Mouse (Mus musculus): ENCODE data around the gene Vwa1. TPM values are rescaled to one million over a fixed set of nuclear protein-coding genes. Genes with fewer than 3 reads are reported as not detected.
"Not testable (repeated sequence)": the region's sequence is repeated elsewhere in the genome, so short reads cannot be mapped to it uniquely, and the experiment has no call there.

The Vwa1 gene
- polyA plus RNA-seq, 1 experiment from 2014 or later = 23.0 TPM

DNA sequence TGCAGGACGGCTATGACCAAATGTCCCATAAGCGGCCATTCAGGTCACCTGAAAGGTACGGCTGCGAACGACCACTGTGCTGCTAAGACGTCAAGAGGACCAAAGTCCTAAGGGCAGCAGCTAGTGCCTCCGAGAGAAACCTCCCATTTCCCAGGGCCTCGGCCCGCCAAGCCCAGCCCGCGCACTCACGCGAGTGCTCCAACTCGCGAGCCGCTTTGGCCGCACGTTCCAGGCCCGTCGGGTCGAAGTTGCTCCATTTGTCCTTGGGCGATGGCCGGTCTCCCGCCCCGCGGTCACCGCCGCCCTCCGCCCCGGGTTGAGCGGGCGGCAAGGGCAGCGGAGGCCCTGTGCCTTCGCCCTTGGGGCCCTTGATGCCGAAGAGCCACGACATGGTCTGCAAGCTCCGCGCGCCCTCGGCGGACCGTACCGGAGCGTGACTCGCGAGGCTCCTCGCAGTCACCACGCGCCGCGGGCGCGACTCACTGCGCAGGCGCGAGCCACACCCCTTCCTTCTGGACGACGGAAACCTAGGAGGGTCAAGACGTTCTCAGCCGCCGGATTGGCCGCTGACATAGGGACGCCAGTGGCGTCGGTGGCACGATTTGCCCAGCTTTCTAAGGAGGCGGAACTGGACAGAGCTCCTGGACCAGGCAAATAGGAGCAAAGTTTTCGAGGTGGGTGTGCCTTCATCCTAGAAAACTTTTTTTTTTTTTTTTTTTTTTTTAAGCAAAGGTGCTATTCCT lies 13.7 kb downstream of the Vwa1 start, which contains the start of gene Atad3a:
Atad3a (minus strand) TSS at position 481 of the 743 bp plus-strand sequence.
- peak within 1 kb of the TSS; percentile 100 for H3K4me2 ChIP-seq
- peak within 1 kb of the TSS; percentile 82 for H3K9ac ChIP-seq
- peaks cover 31% of the 10 kb centered on the region for H3K4me1 ChIP-seq (replicated peaks)
- no peaks in the 10 kb centered on the region for H3K9me3 ChIP-seq
- peak within 1 kb of the TSS; percentile 54; the same call in 1 of the 2 replicates for H3K27ac ChIP-seq (replicated peaks)
- under 1% methylated on average over 68 of the region's 68 CpGs for whole genome bisulfite sequencing
- no peaks in the 10 kb centered on the region for H3K27me3 ChIP-seq
- ATAC-seq (ENCODE audit: low read depth) = peak; percentile 94
- H3K36me3 ChIP-seq = peaks cover 19% of the 10 kb centered on the region
- peak within 1 kb of the TSS; percentile 90 for H3K4me3 ChIP-seq

DNA sequence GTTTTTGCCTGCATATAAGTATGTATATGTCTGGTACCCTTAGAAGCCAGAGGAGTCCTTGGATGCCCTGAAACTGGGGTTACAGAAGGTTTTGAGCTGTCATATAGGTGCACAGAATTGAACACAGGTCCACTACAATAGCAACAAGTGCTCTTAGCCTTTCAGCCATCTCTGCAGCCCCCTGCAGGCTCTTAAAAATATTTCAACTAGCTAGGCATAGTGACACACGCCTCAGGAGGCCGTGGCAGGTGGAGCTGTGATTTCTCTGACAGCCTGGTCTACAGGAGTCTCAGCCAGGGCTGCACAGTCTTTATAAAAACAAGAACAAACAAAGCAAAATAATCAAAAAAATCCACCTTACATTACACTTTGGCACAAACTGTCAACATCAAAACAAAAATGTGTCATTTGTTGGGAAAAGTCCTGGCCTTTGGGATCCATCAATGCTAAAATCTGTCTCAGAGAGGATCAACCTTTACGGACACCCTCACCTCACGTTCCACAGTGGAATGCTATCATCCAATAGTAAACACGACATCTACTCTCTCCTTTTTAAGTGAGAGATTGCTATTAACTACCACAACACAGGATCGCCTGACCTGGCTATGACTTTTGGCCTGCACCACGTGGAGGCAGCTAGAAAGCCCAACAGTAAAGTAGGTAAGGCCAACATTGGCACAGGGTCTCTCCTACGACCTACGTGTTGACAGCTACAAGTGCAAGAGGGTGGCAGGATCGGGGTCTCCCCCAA lies 14.5 kb downstream of the Vwa1 start:
- peak overlapping the region; percentile 90 for H3K4me3 ChIP-seq
- H3K4me2 ChIP-seq = peak overlapping the region; percentile 100
- WGBS = 2% methylated on average over 10 of the region's 10 CpGs
- ATAC-seq (ENCODE audit: low read depth) = peak; percentile 49
- H3K27me3 ChIP-seq = no peaks in the 10 kb centered on the region
- no peaks in the 10 kb centered on the region for H3K9me3 ChIP-seq
- peaks cover 26% of the 10 kb centered on the region for H3K36me3 ChIP-seq
- H3K4me1 ChIP-seq (replicated peaks) = peaks cover 31% of the 10 kb centered on the region
- H3K9ac ChIP-seq = peak overlapping the region; percentile 82
- 0 out of 2 replicates have a peak overlapping the region, but pooled peaks have one; percentile 54 for H3K27ac ChIP-seq (replicated peaks)

DNA sequence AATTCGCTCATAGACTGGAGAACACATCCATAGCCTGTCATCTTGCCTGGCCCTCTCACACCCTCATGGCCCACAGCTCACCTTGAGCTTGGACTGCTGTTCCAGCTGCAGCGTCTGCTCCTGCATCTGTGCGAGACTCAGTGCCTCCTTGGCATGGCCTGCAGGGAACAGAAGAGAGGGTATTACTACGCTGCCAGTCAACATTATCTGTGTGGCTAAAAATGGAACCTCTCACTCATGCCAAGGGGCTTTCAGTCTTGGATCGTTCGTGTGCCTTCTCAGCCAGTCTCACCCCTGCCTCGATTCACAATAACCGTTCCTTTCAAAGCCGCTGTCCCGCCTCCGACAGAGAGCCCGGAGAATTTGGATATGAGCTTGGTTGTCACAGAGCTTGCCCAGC lies 17.5 kb downstream of the Vwa1 start:
- H3K9ac ChIP-seq = no peak overlapping the region
- H3K27ac ChIP-seq (replicated peaks) = no peak overlapping the region
- H3K9me3 ChIP-seq = no peaks in the 10 kb centered on the region
- peaks cover 31% of the 10 kb centered on the region for H3K4me1 ChIP-seq (replicated peaks)
- 94% methylated on average over 12 of the region's 12 CpGs for WGBS
- ATAC-seq (ENCODE audit: low read depth) = no peak
- no peak overlapping the region for H3K4me2 ChIP-seq
- H3K27me3 ChIP-seq = no peaks in the 10 kb centered on the region
- H3K4me3 ChIP-seq = no peak overlapping the region
- H3K36me3 ChIP-seq = peaks cover 55% of the 10 kb centered on the region

DNA sequence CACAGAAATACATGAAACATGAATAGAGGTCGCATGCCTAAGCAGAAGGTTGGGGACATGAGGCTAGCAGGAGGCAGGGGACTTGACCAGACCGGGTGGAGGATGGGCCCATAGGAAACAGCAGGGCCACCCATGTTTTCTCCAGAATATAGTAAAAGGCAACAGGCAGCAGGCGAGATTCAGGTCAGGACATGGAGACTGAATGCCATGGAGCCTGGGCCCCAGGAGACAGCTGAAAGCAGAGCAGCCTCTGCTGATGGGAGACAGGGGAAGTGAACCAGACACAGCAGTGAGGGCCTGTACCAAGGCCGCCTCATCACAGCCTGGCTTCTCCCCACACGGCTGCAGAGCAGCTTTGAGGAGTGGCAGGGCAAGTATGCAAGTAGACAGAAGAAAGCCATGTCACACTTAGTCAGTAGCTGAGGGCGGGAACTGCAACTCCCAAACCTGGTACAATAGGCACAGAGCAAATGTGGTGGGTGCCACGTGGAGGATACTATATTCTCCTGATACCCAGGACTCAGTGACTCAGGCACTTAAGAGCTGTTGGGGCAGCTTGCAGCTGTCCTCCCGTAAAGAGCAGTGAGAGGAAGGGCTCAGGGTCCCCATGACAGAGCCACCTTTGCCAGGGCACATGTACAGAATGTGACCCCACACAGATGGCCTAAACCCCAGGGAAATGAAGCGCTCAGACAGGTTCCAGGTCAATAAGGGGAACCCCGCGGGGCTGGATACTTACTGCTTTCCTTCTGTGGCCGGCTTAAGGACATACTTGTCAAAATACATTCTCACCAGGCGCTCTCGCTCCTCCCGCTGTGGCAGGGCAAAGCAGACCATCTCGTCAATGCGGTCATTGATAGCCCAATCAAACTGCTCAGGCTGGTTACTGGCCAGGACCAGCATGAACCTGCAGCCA lies 27.7 kb downstream of the Vwa1 start:
- no peak for ATAC-seq (ENCODE audit: low read depth)
- Histone ChIP-seq H3K27ac (replicated peaks) (no peak overlapping the region), H3K36me3 (peaks cover 98% of the 10 kb centered on the region), H3K27me3 (no peaks in the 10 kb centered on the region), H3K4me3 (no peak overlapping the region), H3K9me3 (no peaks in the 10 kb centered on the region), H3K9ac (no peak overlapping the region), H3K4me2 (no peak overlapping the region), H3K4me1 (replicated peaks) (no peaks in the 10 kb centered on the region)
- 87% methylated on average over 17 of the region's 17 CpGs for WGBS

DNA sequence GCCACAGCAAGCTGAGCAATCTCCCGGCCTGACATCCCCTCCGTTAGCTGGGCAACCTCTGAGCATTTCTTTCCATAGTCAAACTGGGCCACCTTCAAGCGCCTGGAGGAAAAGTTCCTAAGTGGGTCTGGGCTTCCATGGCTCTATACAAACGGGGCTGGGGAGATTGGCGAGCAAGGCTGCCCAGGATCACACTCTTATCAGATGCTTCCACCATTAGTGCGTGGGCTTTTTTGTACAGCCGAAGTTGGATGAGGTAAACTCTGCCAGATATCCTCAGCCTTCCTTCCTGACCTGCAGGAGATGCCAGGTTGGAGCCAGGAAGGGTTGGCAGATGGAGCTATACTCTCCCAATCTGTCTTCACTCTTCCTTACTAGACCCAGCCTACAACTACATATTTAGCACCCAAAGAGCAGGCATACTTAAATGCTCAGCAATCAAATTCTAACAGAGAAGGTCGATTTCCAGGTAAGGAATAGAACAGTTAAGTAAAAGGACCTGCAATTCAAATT lies 28.4 kb downstream of the Vwa1 start:
- 88% methylated on average over 8 of the region's 8 CpGs for WGBS
- Histone ChIP-seq H3K4me1 (replicated peaks) (no peaks in the 10 kb centered on the region), H3K9ac (no peak overlapping the region), H3K4me2 (no peak overlapping the region), H3K27me3 (no peaks in the 10 kb centered on the region), H3K9me3 (no peaks in the 10 kb centered on the region), H3K27ac (replicated peaks) (no peak overlapping the region), H3K4me3 (no peak overlapping the region), H3K36me3 (peaks cover 99% of the 10 kb centered on the region)
- no peak for ATAC-seq (ENCODE audit: low read depth)

DNA sequence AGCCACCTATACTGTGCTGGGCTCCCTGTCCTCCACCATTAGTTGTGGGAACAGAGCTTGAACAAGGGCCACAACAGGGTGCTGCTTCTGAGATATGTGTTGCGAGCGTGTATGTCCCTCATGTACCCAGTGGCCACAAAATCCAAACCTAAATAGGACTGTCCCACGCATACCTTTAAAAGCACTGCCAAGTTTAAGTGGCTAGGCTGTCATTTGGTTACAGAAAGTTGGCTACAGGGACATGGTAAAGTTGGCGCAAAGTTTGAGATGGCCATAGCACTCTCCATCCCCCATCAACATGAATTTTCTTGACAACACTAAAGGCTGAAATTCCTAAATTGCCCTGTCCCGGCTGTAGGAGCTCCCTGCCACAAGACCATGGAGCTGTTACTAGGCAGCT lies 29.4 kb downstream of the Vwa1 start:
- H3K9me3 ChIP-seq = no peaks in the 10 kb centered on the region
- peaks cover 99% of the 10 kb centered on the region for H3K36me3 ChIP-seq
- no peak overlapping the region for H3K4me2 ChIP-seq
- no peak overlapping the region for H3K27ac ChIP-seq (replicated peaks)
- no peak for ATAC-seq (ENCODE audit: low read depth)
- H3K9ac ChIP-seq = no peak overlapping the region
- WGBS = 94% methylated on average over 5 of the region's 5 CpGs
- no peaks in the 10 kb centered on the region for H3K4me1 ChIP-seq (replicated peaks)
- no peaks in the 10 kb centered on the region for H3K27me3 ChIP-seq
- no peak overlapping the region for H3K4me3 ChIP-seq

DNA sequence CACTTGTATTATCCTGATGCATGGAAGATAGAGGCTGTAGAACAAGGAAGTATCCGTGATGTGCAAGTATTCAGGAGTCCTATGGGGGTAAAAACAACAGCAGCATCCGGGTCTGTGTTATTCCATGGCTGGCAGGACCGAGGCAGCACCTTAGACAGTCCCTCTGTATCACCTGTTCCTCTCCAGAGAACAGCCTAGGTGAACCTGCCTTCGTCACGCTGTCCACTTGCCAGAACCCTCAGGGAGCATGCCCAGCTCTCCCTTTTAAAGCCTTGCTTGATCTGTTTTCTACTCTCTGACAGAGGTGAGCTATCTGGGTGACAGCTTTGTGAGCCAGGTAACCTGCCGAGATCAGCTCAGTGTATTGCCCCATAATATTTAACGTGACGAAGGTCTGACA lies 30.0 kb downstream of the Vwa1 start:
- H3K27ac ChIP-seq (replicated peaks) = no peak overlapping the region
- H3K4me1 ChIP-seq (replicated peaks) = no peaks in the 10 kb centered on the region; the same call in 1 of the 2 replicates
- H3K9me3 ChIP-seq = no peaks in the 10 kb centered on the region
- no peak overlapping the region for H3K4me2 ChIP-seq
- H3K9ac ChIP-seq = no peak overlapping the region
- H3K4me3 ChIP-seq = no peak overlapping the region
- no peak for ATAC-seq (ENCODE audit: low read depth)
- H3K27me3 ChIP-seq = no peaks in the 10 kb centered on the region
- peaks cover 99% of the 10 kb centered on the region for H3K36me3 ChIP-seq
- 94% methylated on average over 8 of the region's 8 CpGs for WGBS

DNA sequence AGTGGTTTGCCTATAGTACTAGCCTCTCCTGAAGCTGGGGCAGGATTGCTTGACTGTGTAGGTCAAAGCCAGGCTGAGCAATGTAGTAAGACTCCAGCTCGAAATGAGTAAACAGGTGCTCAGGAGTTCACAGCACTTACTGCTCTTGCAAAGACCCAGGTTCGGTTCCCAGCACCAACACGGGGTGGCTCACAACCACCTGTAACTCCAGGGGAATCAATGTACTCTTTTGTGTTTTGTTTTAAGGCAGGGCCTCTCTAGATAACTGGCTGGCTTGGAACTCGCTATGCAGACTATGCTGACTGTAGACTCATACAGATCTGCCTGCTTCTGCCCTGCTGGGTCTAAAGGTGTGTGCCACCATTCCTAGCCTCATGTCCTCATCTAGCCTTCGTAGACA lies 31.8 kb downstream of the Vwa1 start:
- Histone ChIP-seq H3K4me2 (no peak overlapping the region), H3K4me3 (no peak overlapping the region), H3K27ac (replicated peaks) (no peak overlapping the region), H3K9me3 (no peaks in the 10 kb centered on the region), H3K9ac (no peak overlapping the region), H3K27me3 (no peaks in the 10 kb centered on the region), H3K36me3 (peaks cover 90% of the 10 kb centered on the region), H3K4me1 (replicated peaks) (peaks cover 6% of the 10 kb centered on the region)
- 91% methylated on average over 5 of the region's 5 CpGs for WGBS
- ATAC-seq (ENCODE audit: low read depth) = no peak

DNA sequence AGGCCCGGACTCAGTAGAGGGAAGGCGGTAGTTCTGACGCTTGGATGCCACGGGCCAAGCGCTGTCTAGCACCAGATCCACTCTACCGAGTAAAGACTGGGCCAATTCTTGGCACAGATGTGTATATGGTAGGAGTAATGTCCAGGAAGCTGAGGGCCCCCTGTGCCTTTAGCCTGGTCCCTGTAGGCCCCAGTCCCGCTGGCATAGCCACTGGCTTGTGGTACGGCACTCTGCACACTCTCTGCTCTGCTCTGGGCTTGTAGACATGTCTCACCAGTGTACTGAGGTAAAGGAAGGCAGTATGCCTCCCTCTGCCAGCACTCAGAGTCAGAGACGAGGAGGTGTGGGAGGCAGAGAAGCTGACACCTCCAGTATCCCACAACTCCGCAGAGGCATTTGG lies 33.8 kb downstream of the Vwa1 start:
- not testable (repeated sequence) for H3K4me3 ChIP-seq; H3K9me3 ChIP-seq; H3K27me3 ChIP-seq; ATAC-seq (ENCODE audit: low read depth); H3K27ac ChIP-seq (replicated peaks); H3K9ac ChIP-seq; H3K4me2 ChIP-seq
- WGBS = 91% methylated on average over 10 of the region's 10 CpGs
- Histone ChIP-seq H3K36me3 (peaks cover 81% of the 10 kb centered on the region), H3K4me1 (replicated peaks) (peaks cover 26% of the 10 kb centered on the region)

DNA sequence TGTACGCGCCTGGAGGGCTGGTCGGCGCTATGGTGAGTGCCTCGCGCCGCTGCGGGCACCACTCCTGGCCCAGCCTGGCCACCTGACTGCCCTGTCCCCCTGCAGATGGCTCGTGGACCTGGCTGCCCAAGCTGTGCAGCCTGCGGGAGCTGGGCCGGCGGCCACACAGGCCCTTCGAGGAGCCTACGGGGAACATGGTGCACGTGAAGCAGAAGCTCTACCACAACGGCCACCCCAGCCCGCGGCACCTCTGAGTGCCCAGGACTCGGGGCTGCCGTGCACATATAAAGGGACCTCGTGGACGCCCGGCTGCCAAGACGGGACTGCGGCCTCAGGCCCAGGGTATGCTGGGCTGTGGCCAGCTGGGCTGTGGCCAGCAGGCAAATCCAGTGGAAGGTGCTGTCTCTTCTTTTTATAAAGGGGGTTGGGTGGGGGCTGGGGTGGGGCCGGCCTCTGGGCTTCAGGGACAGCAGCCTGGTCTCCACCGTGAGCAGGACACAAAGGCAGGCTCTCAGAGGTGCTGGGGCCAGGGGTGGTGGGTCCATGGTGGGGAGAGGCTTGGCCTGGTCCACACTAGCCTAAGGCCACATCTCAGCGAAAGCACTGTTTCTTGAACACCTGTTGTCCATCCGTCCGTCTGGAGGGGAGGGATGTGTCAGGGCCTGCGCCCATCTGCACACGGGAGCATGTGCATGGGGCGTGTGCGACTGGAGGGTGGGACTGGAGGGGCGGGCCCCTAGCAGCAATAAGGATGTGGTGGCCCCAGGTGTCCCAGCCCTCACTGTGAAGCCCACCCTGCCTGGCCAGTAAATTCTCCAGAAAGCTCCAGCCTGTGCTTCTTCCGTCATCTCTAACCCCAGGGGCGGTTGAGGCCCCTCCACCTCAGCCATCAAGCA lies 34.5 kb downstream of the Vwa1 start:
- Histone ChIP-seq H3K27me3 (no peaks in the 10 kb centered on the region), H3K9ac (no peak overlapping the region)
- WGBS = 77% methylated on average over 37 of the region's 37 CpGs

DNA sequence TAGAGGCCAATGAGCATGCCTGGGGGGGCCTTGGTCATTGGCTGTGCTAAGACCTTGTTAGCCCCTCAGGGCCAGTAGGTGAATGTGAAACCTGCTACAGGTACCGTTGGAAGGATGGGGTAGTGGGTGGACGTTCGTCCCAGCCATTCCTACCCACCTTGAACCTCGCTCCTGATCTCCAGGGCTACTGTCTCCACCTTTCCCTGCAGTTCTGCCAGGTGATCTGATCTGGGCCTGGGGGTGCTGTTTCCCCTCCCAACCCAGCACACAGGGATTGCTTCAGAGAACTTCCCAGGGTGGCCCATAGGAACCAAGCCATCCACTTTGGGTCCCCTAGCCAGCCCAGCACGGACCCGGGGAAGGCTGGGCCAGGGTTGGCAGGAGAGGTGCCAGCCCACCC lies 35.3 kb downstream of the Vwa1 start:
- 83% methylated on average over 6 of the region's 6 CpGs for WGBS
- Histone ChIP-seq H3K4me1 (replicated peaks) (peaks cover 33% of the 10 kb centered on the region), H3K27ac (replicated peaks) (no peak overlapping the region), H3K27me3 (no peaks in the 10 kb centered on the region), H3K4me3 (no peak overlapping the region), H3K36me3 (peaks cover 66% of the 10 kb centered on the region), H3K9ac (no peak overlapping the region), H3K4me2 (no peak overlapping the region), H3K9me3 (no peaks in the 10 kb centered on the region)
- ATAC-seq (ENCODE audit: low read depth) = no peak

More for the DNA sequence above, 34.5 kb downstream of the Vwa1 start:
- H3K4me3 ChIP-seq = no peak overlapping the region
- H3K36me3 ChIP-seq = peaks cover 74% of the 10 kb centered on the region
- no peak overlapping the region for H3K27ac ChIP-seq (replicated peaks)
- ATAC-seq (ENCODE audit: low read depth) = 0 out of 2 replicates have a peak, but pooled peaks have one; percentile 12
- H3K4me2 ChIP-seq = no peak overlapping the region
- H3K9me3 ChIP-seq = no peaks in the 10 kb centered on the region
- peaks cover 30% of the 10 kb centered on the region for H3K4me1 ChIP-seq (replicated peaks)
